7 mouse cellular contexts compared by ENCODE assay signal in the genomic region with DNA sequence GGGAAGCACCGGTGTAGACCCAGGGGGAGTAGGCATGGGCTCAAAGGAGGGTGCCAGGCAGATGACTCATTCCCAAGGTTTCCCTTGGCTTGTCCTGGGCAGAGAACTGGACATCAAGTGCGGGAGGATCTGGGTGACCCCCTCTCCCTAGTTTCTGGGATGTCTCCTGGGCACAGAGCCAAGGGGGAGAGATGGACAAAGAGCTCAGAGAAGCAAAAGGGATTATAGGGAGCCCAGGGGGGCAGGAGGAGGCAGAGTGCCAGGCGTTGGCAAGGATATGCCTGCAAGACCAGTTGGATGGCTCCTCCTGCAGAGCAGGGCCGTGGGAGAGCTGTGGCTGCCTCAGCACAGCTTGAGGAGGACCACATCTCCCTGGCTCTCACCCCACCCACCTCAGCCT. TPM values are rescaled to one million over a fixed set of nuclear protein-coding genes. Genes with fewer than 3 reads are reported as not detected.
DNase-seq lines count a peak whose midpoint lies in the region; ATAC-seq lines count a peak whose summit lies in the region.

No protein-coding gene starts in this region.

- peak; percentile 32; the same call in 1 of the 2 replicates for ATAC-seq in lung, embryonic 16.5 days (ENCODE audit: low read depth)

- peak overlapping the region; percentile 51; the same call in 1 of the 2 replicates for H3K27ac ChIP-seq in embryonic facial prominence, embryonic 10.5 days (replicated peaks)
- H3K27ac ChIP-seq in lung, embryonic 16.5 days (ENCODE audit: low read length) = peak overlapping the region; percentile 57

- no peak overlapping the region for H3K4me3 ChIP-seq in embryonic facial prominence, embryonic 10.5 days
- H3K4me3 ChIP-seq in lung, embryonic 16.5 days (ENCODE audit: low read length) = no peak overlapping the region

- peaks cover 66% of the 10 kb centered on the region for H3K4me1 ChIP-seq in embryonic facial prominence, embryonic 10.5 days
- peaks cover 50% of the 10 kb centered on the region for H3K4me1 ChIP-seq in lung, embryonic 16.5 days (replicated peaks; ENCODE audit: control insufficient read depth, insufficient read depth, low read length)

- 68% methylated on average over 4 of the region's 4 CpGs for WGBS in embryonic facial prominence, embryonic 10.5 days
- 34% methylated on average over 4 of the region's 4 CpGs for WGBS in lung, embryonic 16.5 days

- DNase-seq in 3134 (ENCODE audit: extremely low read depth, insufficient read length, low spot score) (peak; percentile 60), 3T3-L1 (ENCODE audit: low read depth, low spot score) (peak; percentile 9)
- no peak for DNase-seq in embryonic facial prominence, embryonic 10.5 days (ENCODE audit: low spot score)
- peak; percentile 61 for DNase-seq in kidney, postnatal 14 days
- DNase-seq in right cerebral cortex, postnatal 36 days (ENCODE audit: low spot score in 2 of 2) = peak; percentile 54 to 60
- no peak for DNase-seq in thymus, adult 18-20 months

- no peaks in the 10 kb centered on the region for H3K27me3 ChIP-seq in embryonic facial prominence, embryonic 10.5 days (replicated peaks; ENCODE audit: low read depth, poor library complexity, severe bottlenecking)
- H3K27me3 ChIP-seq in lung, embryonic 16.5 days (ENCODE audit: control insufficient read depth, insufficient read depth, low read depth, low read length) = no peaks in the 10 kb centered on the region

- no peak overlapping the region for H3K9ac ChIP-seq in lung, embryonic 16.5 days (ENCODE audit: low read length)

- no peaks in the 10 kb centered on the region for H3K9me3 ChIP-seq in embryonic facial prominence, embryonic 10.5 days
- no peaks in the 10 kb centered on the region for H3K9me3 ChIP-seq in lung, embryonic 16.5 days (ENCODE audit: control insufficient read depth, low read length)

- H3K36me3 ChIP-seq in embryonic facial prominence, embryonic 10.5 days (replicated peaks) = peaks cover 35% of the 10 kb centered on the region
- no peaks in the 10 kb centered on the region; the same call in 1 of the 2 replicates for H3K36me3 ChIP-seq in lung, embryonic 16.5 days (ENCODE audit: control insufficient read depth, insufficient read depth, low read length)

- H3K4me2 ChIP-seq in lung, embryonic 16.5 days (ENCODE audit: low read depth, low read length) = no peak overlapping the region

RNA-seq across cellular contexts. Expression of gene Klhl25, which starts 4.3 kb away (rescaled TPM):
- 24.0 and 24.2 TPM in 2 replicates for polyA plus RNA-seq in embryonic facial prominence, embryonic 10.5 days (2016; fragmentation: Nextera tagmentation; extraction: Ambion mirVana)
- polyA plus RNA-seq in lung, embryonic 16.5 days (2015; fragmentation: Nextera tagmentation; extraction: Ambion mirVana) = 20.5 and 21.6 TPM in 2 replicates

Comparison
In these comparisons a context has a peak if more than half of its experiments do, and no peak if none do; other contexts are left out.
1. DNase-seq: peak in 3134 (single experiment), 3T3-L1 (single experiment), kidney, postnatal 14 days (single experiment) and right cerebral cortex, postnatal 36 days (2 of 2); none in embryonic facial prominence, embryonic 10.5 days (single experiment) and thymus, adult 18-20 months (0 of 2).